Mouse (Mus musculus) small intestine, adult 2 months (tissue): ENCODE results near the gene Gipr. TPM values are rescaled to one million over a fixed set of nuclear protein-coding genes. Genes with fewer than 3 reads are reported as not detected.
A peak's percentile ranks its signal among the peaks of the same experiment; 100 is the strongest.

Experiments used
- H3K27ac ChIP-seq: fragments of 200-500 bp; 2 replicates; pipeline ENCODE4 v1.5.1; 2012; ENCODE audit warnings: low read depth, low read length, control low read depth, inconsistent platforms; ENCODE audit not compliant: insufficient read depth
- H3K27me3 ChIP-seq: fragments of 200-500 bp; 2 replicates; pipeline ENCODE4 v1.6.1; 2012; ENCODE audit warnings: mild to moderate bottlenecking, moderate library complexity, low read length, inconsistent platforms; ENCODE audit not compliant: control insufficient read depth, insufficient read depth
- H3K36me3 ChIP-seq: fragments of 200-500 bp; 2 replicates; pipeline ENCODE4 v1.6.1; 2012; ENCODE audit warnings: mild to moderate bottlenecking, low read length, control low read depth, inconsistent platforms; ENCODE audit not compliant: control insufficient read depth, insufficient read depth
- H3K4me1 ChIP-seq: fragments of 200-500 bp; 2 replicates; pipeline ENCODE4 v1.6.1; 2012; ENCODE audit warnings: low read length, inconsistent platforms, mixed read lengths; ENCODE audit not compliant: control insufficient read depth, insufficient read depth, insufficient read length
- H3K4me3 ChIP-seq: fragments of 200-500 bp; 2 replicates; pipeline ENCODE4 v1.5.1; 2012; ENCODE audit warnings: low read depth, mild to moderate bottlenecking, control low read depth, inconsistent platforms, low read length, moderate library complexity
- CTCF ChIP-seq: fragments of 200-500 bp; IDR thresholded peaks from 2 replicates; pipeline ENCODE4 v1.5.1; 2012; ENCODE audit warnings: low read depth, mild to moderate bottlenecking, control low read depth, inconsistent platforms, low read length, moderate library complexity, mixed read lengths; ENCODE audit not compliant: insufficient replicate concordance, insufficient read length; ENCODE audit errors: extremely low read depth
- POLR2A ChIP-seq: fragments of 200-500 bp; IDR thresholded peaks from 2 replicates; pipeline ENCODE4 v1.6.1; 2012; ENCODE audit warnings: low read depth, mild to moderate bottlenecking, control low read depth, inconsistent platforms, low read length, moderate library complexity
- WGBS: fragments of 180-500 bp; shearing (Covaris S2); methylation state at CpG from one replicate; pipeline ENCODE4 v1.1.7; 2018; 5-methylcytosine and 5-hydroxymethylcytosine counted together
- polyA plus RNA-seq: library from polyadenylated mRNA; depleted of rRNA; stranded (reverse); fragments of >200 nt; gene quantifications from 2 replicates; pipeline ENCODE4 v1.2.3, GENCODE M21; 2012

Gene Gipr
- polyA plus RNA-seq, 1 experiment: 0.53 TPM

- H3K27me3 ChIP-seq: no peaks in the 10 kb centered on the region
- peaks cover 10% of the 10 kb centered on the region; the same call in 1 of the 2 replicates for H3K36me3 ChIP-seq
- peak within 1 kb of the TSS; percentile 87 for H3K4me3 ChIP-seq
- H3K4me1 ChIP-seq: peaks cover 3% of the 10 kb centered on the region; the same call in 1 of the 2 replicates
- TF ChIP-seq POLR2A (peak; percentile 86), CTCF (no peak)
- H3K27ac ChIP-seq: peak within 1 kb of the TSS; percentile 70
- under 1% methylated on average over 43 of the region's 43 CpGs for WGBS
Measured at GRCm38 (mm10) chr7:19148875-19149541, 16.9 kb downstream of the Gipr start, which contains the start of gene Qpctl. Gene Qpctl (minus strand): TSS chr7:19149291.

DNA sequence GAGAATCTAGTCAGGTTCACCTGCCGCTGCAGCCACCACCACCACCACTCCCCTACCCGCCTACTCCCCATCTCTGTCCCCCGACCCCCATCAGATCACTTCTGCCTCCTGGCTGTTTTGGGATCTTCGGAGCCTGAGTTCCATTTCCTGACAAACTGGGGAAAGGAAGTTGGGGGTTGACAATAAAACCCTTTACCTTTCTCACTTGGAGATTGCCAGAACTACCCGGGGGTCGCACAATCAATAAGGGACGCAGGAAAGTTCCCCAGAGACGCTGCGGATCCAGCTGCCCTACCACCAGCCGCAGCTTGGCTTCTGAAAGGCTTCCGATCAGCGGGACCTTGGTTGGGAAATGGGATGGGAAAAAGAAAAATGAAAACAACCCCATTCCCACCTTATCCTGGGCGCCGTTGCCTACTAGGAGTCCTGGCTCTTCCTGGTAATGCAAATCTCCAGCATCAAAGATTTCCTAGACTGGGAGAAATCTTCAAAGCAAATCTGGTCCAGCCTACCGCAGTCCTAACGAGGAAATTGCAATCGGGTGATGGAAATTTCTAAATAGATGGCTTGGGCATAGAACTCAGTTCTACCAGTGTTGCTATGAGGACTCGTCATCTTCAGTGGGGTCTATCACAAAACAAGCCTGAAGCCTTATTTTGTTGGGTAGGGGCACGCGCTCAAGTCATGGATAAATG is 17.6 kb downstream of the Gipr start:
- Histone ChIP-seq H3K27ac (peak overlapping the region; percentile 70; the same call in 1 of the 2 replicates), H3K4me3 (peak overlapping the region; percentile 87), H3K27me3 (no peaks in the 10 kb centered on the region), H3K36me3 (peaks cover 7% of the 10 kb centered on the region; the same call in 1 of the 2 replicates), H3K4me1 (peaks cover 3% of the 10 kb centered on the region; the same call in 1 of the 2 replicates)
- TF ChIP-seq CTCF (no peak), POLR2A (no peak)
- 9% methylated on average over 20 of the region's 20 CpGs for WGBS

- Histone ChIP-seq H3K4me1 (peaks cover 3% of the 10 kb centered on the region; the same call in 1 of the 2 replicates), H3K4me3 (no peak overlapping the region), H3K27me3 (no peaks in the 10 kb centered on the region), H3K27ac (no peak overlapping the region), H3K36me3 (peaks cover 4% of the 10 kb centered on the region; the same call in 1 of the 2 replicates)
- TF ChIP-seq POLR2A (no peak), CTCF (no peak)
- 45% methylated on average over 6 of the region's 6 CpGs for WGBS
Measured at GRCm38 (mm10) chr7:19147497-19148045, 18.4 kb downstream of the Gipr start.

GRCm38 (mm10) chr7:19146793-19147192 is 19.1 kb downstream of the Gipr start:
- Histone ChIP-seq H3K27ac (no peak overlapping the region), H3K4me3 (no peak overlapping the region), H3K36me3 (peaks cover under 1% of the 10 kb centered on the region; the same call in 1 of the 2 replicates), H3K4me1 (peaks cover 3% of the 10 kb centered on the region; the same call in 1 of the 2 replicates), H3K27me3 (no peaks in the 10 kb centered on the region)
- 89% methylated on average over 10 of the region's 10 CpGs for WGBS
- TF ChIP-seq POLR2A: no peak
- TF ChIP-seq CTCF: no peak

DNA sequence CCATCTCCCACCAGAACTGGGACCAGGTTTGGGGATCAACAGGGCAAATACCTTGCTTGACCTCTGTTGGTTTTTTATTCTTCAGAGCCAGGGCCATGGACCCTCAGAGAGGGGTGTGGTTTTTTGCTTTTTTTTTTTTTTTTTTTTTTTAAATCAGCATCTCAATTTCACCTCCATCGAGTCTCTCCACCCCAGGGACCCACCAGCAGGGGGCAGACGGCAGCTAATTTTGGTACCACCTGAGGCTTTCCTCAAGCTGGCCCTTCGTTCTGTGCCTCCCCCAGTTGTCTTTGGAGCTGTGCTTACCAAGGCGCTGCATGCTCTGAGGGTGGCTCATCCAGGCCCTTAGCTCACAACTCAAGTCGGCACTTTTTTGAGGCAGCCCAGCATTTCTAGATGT is 28.5 kb downstream of the Gipr start:
- Histone ChIP-seq H3K27me3 (no peaks in the 10 kb centered on the region), H3K4me1 (no peaks in the 10 kb centered on the region), H3K27ac (no peak overlapping the region), H3K4me3 (no peak overlapping the region), H3K36me3 (peaks cover 51% of the 10 kb centered on the region)
- no peak for TF ChIP-seq POLR2A
- TF ChIP-seq CTCF: peak; percentile 52; the same call in 1 of the 2 replicates
- WGBS: 48% methylated on average over 5 of the region's 5 CpGs

- H3K27ac ChIP-seq: no peak overlapping the region
- H3K4me1 ChIP-seq: no peaks in the 10 kb centered on the region
- TF ChIP-seq CTCF: no peak
- TF ChIP-seq POLR2A: no peak
- 92% methylated on average over 38 of the region's 38 CpGs for WGBS
- H3K36me3 ChIP-seq: peaks cover 51% of the 10 kb centered on the region
- H3K27me3 ChIP-seq: no peaks in the 10 kb centered on the region
- H3K4me3 ChIP-seq: no peak overlapping the region
Measured at GRCm38 (mm10) chr7:19136673-19137334, 29.1 kb downstream of the Gipr start.
